Mouse (Mus musculus): ENCODE measurements at regions not wholly inside any gene's neighbourhood (a gene's known extent, or its start where the extent isn't known, plus 50 kb on each side); places are given as distances from the start of the nearest gene placed in this dataset.
A peak's percentile ranks its signal among the peaks of the same experiment; 100 is the strongest.
"Not testable (repeated sequence)": the region's sequence is repeated elsewhere in the genome, so short reads cannot be mapped to it uniquely, and the experiment has no call there.

GRCm38 (mm10) chr14:59045235-59045634 is 97.5 kb downstream of the 1700129C05Rik start:
- H3K27me3 ChIP-seq = no peaks in the 10 kb centered on the region
- H3K4me2 ChIP-seq = no peak overlapping the region
- ATAC-seq (ENCODE audit: insufficient number of reproducible peaks, insufficient read depth, low FRiP score, low TSS enrichment, low read depth) = no peak
- H3K4me1 ChIP-seq (replicated peaks) = peaks cover 28% of the 10 kb centered on the region
- no peak overlapping the region for H3K9ac ChIP-seq (replicated peaks)
- no peaks in the 10 kb centered on the region for H3K36me3 ChIP-seq
- peaks cover 3% of the 10 kb centered on the region; the same call in 1 of the 2 replicates for H3K9me3 ChIP-seq
- no peak overlapping the region for H3K27ac ChIP-seq
- H3K4me3 ChIP-seq (replicated peaks) = no peak overlapping the region
- 73% methylated on average over 7 of the region's 7 CpGs for WGBS

- Histone ChIP-seq H3K4me1 (replicated peaks) (peaks cover 28% of the 10 kb centered on the region), H3K4me2 (no peak overlapping the region), H3K9ac (replicated peaks) (no peak overlapping the region), H3K27me3 (no peaks in the 10 kb centered on the region), H3K4me3 (replicated peaks) (no peak overlapping the region), H3K27ac (no peak overlapping the region), H3K9me3 (no peaks in the 10 kb centered on the region), H3K36me3 (no peaks in the 10 kb centered on the region)
- 96% methylated on average over 2 of the region's 2 CpGs for WGBS
- no peak for ATAC-seq (ENCODE audit: insufficient number of reproducible peaks, insufficient read depth, low FRiP score, low TSS enrichment, low read depth)
Measured at GRCm38 (mm10) chr14:59042152-59042551, 100.5 kb downstream of the 1700129C05Rik start.

GRCm38 (mm10) chr14:59025757-59026156 is 116.9 kb downstream of the 1700129C05Rik start:
- not testable (repeated sequence) for H3K4me2 ChIP-seq; H3K9ac ChIP-seq (replicated peaks); H3K27me3 ChIP-seq; H3K4me1 ChIP-seq (replicated peaks); H3K36me3 ChIP-seq; H3K4me3 ChIP-seq (replicated peaks); ATAC-seq (ENCODE audit: insufficient number of reproducible peaks, insufficient read depth, low FRiP score, low TSS enrichment, low read depth); H3K9me3 ChIP-seq; H3K27ac ChIP-seq
- 45% methylated on average over 9 of the region's 9 CpGs for WGBS

GRCm38 (mm10) chr14:59009534-59009933 is 133.2 kb downstream of the 1700129C05Rik start:
- no peaks in the 10 kb centered on the region for H3K27me3 ChIP-seq
- no peak overlapping the region for H3K9ac ChIP-seq (replicated peaks)
- no peak overlapping the region for H3K4me3 ChIP-seq (replicated peaks)
- no peaks in the 10 kb centered on the region for H3K36me3 ChIP-seq
- H3K9me3 ChIP-seq = no peaks in the 10 kb centered on the region
- ATAC-seq (ENCODE audit: insufficient number of reproducible peaks, insufficient read depth, low FRiP score, low TSS enrichment, low read depth) = no peak
- WGBS = 82% methylated on average over 3 of the region's 3 CpGs
- H3K4me2 ChIP-seq = no peak overlapping the region
- no peak overlapping the region for H3K27ac ChIP-seq
- no peaks in the 10 kb centered on the region for H3K4me1 ChIP-seq (replicated peaks)

GRCm38 (mm10) chr14:58999106-58999778 is 143.5 kb downstream of the 1700129C05Rik start:
- 68% methylated on average over 5 of the region's 5 CpGs for WGBS
- ATAC-seq (ENCODE audit: insufficient number of reproducible peaks, insufficient read depth, low FRiP score, low TSS enrichment, low read depth) = no peak
- Histone ChIP-seq H3K4me2 (no peak overlapping the region), H3K27ac (no peak overlapping the region), H3K9ac (replicated peaks) (no peak overlapping the region), H3K4me3 (replicated peaks) (no peak overlapping the region), H3K9me3 (no peaks in the 10 kb centered on the region), H3K27me3 (no peaks in the 10 kb centered on the region), H3K36me3 (no peaks in the 10 kb centered on the region), H3K4me1 (replicated peaks) (peaks cover 7% of the 10 kb centered on the region; the same call in 1 of the 2 replicates)

GRCm38 (mm10) chr14:58994994-58995393 is 147.7 kb downstream of the 1700129C05Rik start:
- no peak overlapping the region for H3K27ac ChIP-seq
- no peaks in the 10 kb centered on the region for H3K36me3 ChIP-seq
- no peak for ATAC-seq (ENCODE audit: insufficient number of reproducible peaks, insufficient read depth, low FRiP score, low TSS enrichment, low read depth)
- H3K27me3 ChIP-seq = no peaks in the 10 kb centered on the region
- H3K9ac ChIP-seq (replicated peaks) = no peak overlapping the region
- peaks cover 8% of the 10 kb centered on the region for H3K4me1 ChIP-seq (replicated peaks)
- H3K4me3 ChIP-seq (replicated peaks) = no peak overlapping the region
- no peaks in the 10 kb centered on the region for H3K9me3 ChIP-seq
- 42% methylated on average over 6 of the region's 6 CpGs for WGBS
- H3K4me2 ChIP-seq = no peak overlapping the region

GRCm38 (mm10) chr14:58989644-58990217 is 153.0 kb downstream of the 1700129C05Rik start:
- H3K4me2 ChIP-seq = no peak overlapping the region
- no peaks in the 10 kb centered on the region for H3K27me3 ChIP-seq
- H3K9me3 ChIP-seq = no peaks in the 10 kb centered on the region
- peak; percentile 71 for ATAC-seq (ENCODE audit: insufficient number of reproducible peaks, insufficient read depth, low FRiP score, low TSS enrichment, low read depth)
- no peak overlapping the region for H3K9ac ChIP-seq (replicated peaks)
- H3K36me3 ChIP-seq = no peaks in the 10 kb centered on the region
- peaks cover 25% of the 10 kb centered on the region for H3K4me1 ChIP-seq (replicated peaks)
- no peak overlapping the region for H3K4me3 ChIP-seq (replicated peaks)
- H3K27ac ChIP-seq = peak overlapping the region; percentile 62; the same call in 1 of the 2 replicates
- WGBS = 49% methylated on average over 5 of the region's 5 CpGs

- Histone ChIP-seq H3K36me3 (no peaks in the 10 kb centered on the region), H3K4me1 (replicated peaks) (peaks cover 22% of the 10 kb centered on the region), H3K27ac (peak overlapping the region; percentile 68), H3K4me2 (no peak overlapping the region), H3K4me3 (replicated peaks) (no peak overlapping the region), H3K9ac (replicated peaks) (no peak overlapping the region), H3K9me3 (no peaks in the 10 kb centered on the region), H3K27me3 (no peaks in the 10 kb centered on the region)
- 7% methylated on average over 8 of the region's 8 CpGs for WGBS
- peak; percentile 40; the same call in 1 of the 2 replicates for ATAC-seq (ENCODE audit: insufficient number of reproducible peaks, insufficient read depth, low FRiP score, low TSS enrichment, low read depth)
Measured at GRCm38 (mm10) chr14:58987688-58988087, 155.0 kb downstream of the 1700129C05Rik start.

GRCm38 (mm10) chr14:58985838-58986237 is 156.9 kb downstream of the 1700129C05Rik start:
- Histone ChIP-seq H3K27me3 (no peaks in the 10 kb centered on the region), H3K4me2 (no peak overlapping the region), H3K27ac (no peak overlapping the region), H3K4me1 (replicated peaks) (peaks cover 22% of the 10 kb centered on the region), H3K9me3 (no peaks in the 10 kb centered on the region), H3K9ac (replicated peaks) (no peak overlapping the region), H3K4me3 (replicated peaks) (no peak overlapping the region), H3K36me3 (no peaks in the 10 kb centered on the region)
- ATAC-seq (ENCODE audit: insufficient number of reproducible peaks, insufficient read depth, low FRiP score, low TSS enrichment, low read depth) = no peak
- 79% methylated on average over 5 of the region's 5 CpGs for whole genome bisulfite sequencing

- WGBS = 87% methylated on average over 4 of the region's 4 CpGs
- Histone ChIP-seq H3K27me3 (no peaks in the 10 kb centered on the region), H3K4me3 (replicated peaks) (no peak overlapping the region), H3K36me3 (no peaks in the 10 kb centered on the region), H3K27ac (no peak overlapping the region), H3K4me2 (no peak overlapping the region), H3K4me1 (replicated peaks) (no peaks in the 10 kb centered on the region), H3K9me3 (no peaks in the 10 kb centered on the region), H3K9ac (replicated peaks) (no peak overlapping the region)
- ATAC-seq (ENCODE audit: insufficient number of reproducible peaks, insufficient read depth, low FRiP score, low TSS enrichment, low read depth) = no peak
Measured at GRCm38 (mm10) chr14:58976791-58977190, 165.9 kb downstream of the 1700129C05Rik start.

- ATAC-seq (ENCODE audit: insufficient number of reproducible peaks, insufficient read depth, low FRiP score, low TSS enrichment, low read depth) = no peak
- Histone ChIP-seq H3K4me2 (no peak overlapping the region), H3K4me3 (replicated peaks) (no peak overlapping the region), H3K9me3 (no peaks in the 10 kb centered on the region), H3K36me3 (no peaks in the 10 kb centered on the region), H3K27me3 (no peaks in the 10 kb centered on the region), H3K9ac (replicated peaks) (no peak overlapping the region), H3K4me1 (replicated peaks) (no peaks in the 10 kb centered on the region), H3K27ac (no peak overlapping the region)
- WGBS = 60% methylated on average over 3 of the region's 3 CpGs
Measured at GRCm38 (mm10) chr14:58969248-58969647, 173.4 kb downstream of the 1700129C05Rik start.

- no peak for ATAC-seq (ENCODE audit: insufficient number of reproducible peaks, insufficient read depth, low FRiP score, low TSS enrichment, low read depth)
- Histone ChIP-seq H3K27ac (no peak overlapping the region), H3K9me3 (no peaks in the 10 kb centered on the region)
Measured at GRCm38 (mm10) chr14:58967975-58968374, 174.7 kb downstream of the 1700129C05Rik start.

More at GRCm38 (mm10) chr14:58967975-58968374, 174.7 kb downstream of the 1700129C05Rik start:
- H3K36me3 ChIP-seq = no peaks in the 10 kb centered on the region
- no peak overlapping the region for H3K4me2 ChIP-seq
- H3K4me3 ChIP-seq (replicated peaks) = no peak overlapping the region
- no peaks in the 10 kb centered on the region for H3K27me3 ChIP-seq
- H3K9ac ChIP-seq (replicated peaks) = no peak overlapping the region
- no peaks in the 10 kb centered on the region for H3K4me1 ChIP-seq (replicated peaks)
- WGBS = 72% methylated on average over 5 of the region's 5 CpGs
